Mouse (Mus musculus) stomach, embryonic 16.5 days (tissue): ENCODE data around the gene Hoxb2. TPM values are rescaled to one million over a fixed set of nuclear protein-coding genes. Genes with fewer than 3 reads are reported as not detected.

Experiments
- ATAC-seq: fragments of 200-750 bp; cut with Nextera tagmentation; 2 replicates; pipeline ENCODE4 v1.8.0; 2017; ENCODE audit warnings: moderate number of reproducible peaks, moderate TSS enrichment; ENCODE audit not compliant: insufficient read depth, low FRiP score
- H3K27ac ChIP-seq: fragments of 300-500 bp; sonication (generic); 2 replicates; pipeline ENCODE4 v1.5.1; 2014; ENCODE audit warnings: low read length
- H3K27me3 ChIP-seq: fragments of 300-500 bp; sonication (generic); 2 replicates; pipeline ENCODE4 v1.6.1; 2014; ENCODE audit warnings: low read length, control low read depth, mixed read lengths; ENCODE audit not compliant: control insufficient read depth, insufficient read depth
- H3K36me3 ChIP-seq: fragments of 300-500 bp; sonication (generic); 2 replicates; pipeline ENCODE4 v1.6.1; 2014; ENCODE audit warnings: low read length; ENCODE audit not compliant: control insufficient read depth, insufficient read depth
- H3K4me1 ChIP-seq: fragments of 300-500 bp; sonication (generic); 2 replicates; pipeline ENCODE4 v1.6.1; 2014; ENCODE audit warnings: low read length, control low read depth, mixed read lengths; ENCODE audit not compliant: control insufficient read depth, insufficient read depth
- H3K4me2 ChIP-seq: fragments of 300-500 bp; sonication (generic); 2 replicates; pipeline ENCODE4 v1.6.1; 2014; ENCODE audit warnings: low read depth, low read length, mixed read lengths
- H3K4me3 ChIP-seq: fragments of 300-500 bp; sonication (generic); replicated peaks from 2 replicates; pipeline ENCODE4 v1.5.1; 2014; ENCODE audit warnings: mild to moderate bottlenecking, low read length
- H3K9ac ChIP-seq: fragments of 300-500 bp; sonication (generic); 2 replicates; pipeline ENCODE4 v1.6.1; 2014; ENCODE audit warnings: low read length
- H3K9me3 ChIP-seq: fragments of 300-500 bp; sonication (generic); replicated peaks from 2 replicates; pipeline ENCODE4 v1.6.1; 2016; ENCODE audit warnings: low read length, control low read depth; ENCODE audit not compliant: control insufficient read depth
- WGBS: fragments of 180-500 bp; shearing (Covaris S2); extraction: QIAGEN DNeasy Blood & Tissue Kit; methylation state at CpG from one replicate; pipeline ENCODE4 v1.1.7; 2014; 5-methylcytosine and 5-hydroxymethylcytosine counted together
- polyA plus RNA-seq: library from polyadenylated mRNA; unstranded; fragments of >200 nt; fragmentation: Nextera tagmentation; extraction: Ambion mirVana; gene quantifications from 2 replicates; pipeline ENCODE4 v1.2.1, GENCODE M21; 2015

Gene Hoxb2
- polyA plus RNA-seq, 1 experiment from 2014 or later = 11.5 TPM

- WGBS = 20% methylated on average over 12 of the region's 12 CpGs
- ATAC-seq = no peak
- Histone ChIP-seq H3K4me3 (peak overlapping the region; percentile 42), H3K36me3 (no peaks in the 10 kb centered on the region), H3K9ac (peak overlapping the region; percentile 73), H3K27me3 (no peaks in the 10 kb centered on the region; the same call in 1 of the 2 replicates), H3K27ac (peak overlapping the region; percentile 88), H3K4me2 (peak overlapping the region; percentile 87), H3K9me3 (no peaks in the 10 kb centered on the region), H3K4me1 (peaks cover 9% of the 10 kb centered on the region; the same call in 1 of the 2 replicates)
Measured at GRCm38 (mm10) chr11:96313806-96314428, 36.4 kb upstream of the Hoxb2 start.

- no peaks in the 10 kb centered on the region for H3K36me3 ChIP-seq
- H3K4me3 ChIP-seq = peak overlapping the region; percentile 42
- H3K4me2 ChIP-seq = peak overlapping the region; percentile 87
- WGBS = 6% methylated on average over 34 of the region's 34 CpGs
- ATAC-seq = no peak
- no peaks in the 10 kb centered on the region for H3K9me3 ChIP-seq
- H3K27me3 ChIP-seq = no peaks in the 10 kb centered on the region; the same call in 1 of the 2 replicates
- peaks cover 9% of the 10 kb centered on the region; the same call in 1 of the 2 replicates for H3K4me1 ChIP-seq
- H3K27ac ChIP-seq = peak overlapping the region; percentile 88
- H3K9ac ChIP-seq = peak overlapping the region; percentile 73
Measured at GRCm38 (mm10) chr11:96314671-96315343, 35.5 kb upstream of the Hoxb2 start.

- 28% methylated on average over 5 of the region's 5 CpGs for WGBS
- Histone ChIP-seq H3K4me2 (peak overlapping the region; percentile 87), H3K27me3 (no peaks in the 10 kb centered on the region; the same call in 1 of the 2 replicates), H3K4me3 (peak overlapping the region; percentile 42), H3K9me3 (no peaks in the 10 kb centered on the region), H3K27ac (peak overlapping the region; percentile 88), H3K36me3 (no peaks in the 10 kb centered on the region), H3K4me1 (peaks cover 9% of the 10 kb centered on the region; the same call in 1 of the 2 replicates), H3K9ac (peak overlapping the region; percentile 73)
- no peak for ATAC-seq
Measured at GRCm38 (mm10) chr11:96315344-96315681, 35.0 kb upstream of the Hoxb2 start.

- no peaks in the 10 kb centered on the region for H3K36me3 ChIP-seq
- no peaks in the 10 kb centered on the region; the same call in 1 of the 2 replicates for H3K27me3 ChIP-seq
- ATAC-seq = no peak
- 13% methylated on average over 18 of the region's 18 CpGs for WGBS
- H3K27ac ChIP-seq = peak overlapping the region; percentile 88; the same call in 1 of the 2 replicates
- peaks cover 6% of the 10 kb centered on the region; the same call in 1 of the 2 replicates for H3K4me1 ChIP-seq
- H3K4me3 ChIP-seq = peak overlapping the region; percentile 63
- H3K9me3 ChIP-seq = no peaks in the 10 kb centered on the region
- H3K4me2 ChIP-seq = peak overlapping the region; percentile 87
- peak overlapping the region; percentile 88 for H3K9ac ChIP-seq
Measured at GRCm38 (mm10) chr11:96316696-96317607, 33.4 kb upstream of the Hoxb2 start.

GRCm38 (mm10) chr11:96317608-96318367, 32.5 kb upstream of the Hoxb2 start, which contains the start of gene Hoxb4:
Gene Hoxb4, plus strand, starts transcription at chr11:96318267.
- Histone ChIP-seq H3K27me3 (no peaks in the 10 kb centered on the region; the same call in 1 of the 2 replicates), H3K27ac (peak within 1 kb of the TSS; percentile 98), H3K36me3 (no peaks in the 10 kb centered on the region), H3K4me3 (peak within 1 kb of the TSS; percentile 63), H3K4me1 (peaks cover 5% of the 10 kb centered on the region; the same call in 1 of the 2 replicates), H3K4me2 (peak within 1 kb of the TSS; percentile 87), H3K9ac (peak within 1 kb of the TSS; percentile 88), H3K9me3 (no peaks in the 10 kb centered on the region)
- WGBS = 7% methylated on average over 28 of the region's 28 CpGs
- ATAC-seq = no peak

- WGBS = under 1% methylated on average over 45 of the region's 45 CpGs
- peak overlapping the region; percentile 87 for H3K4me2 ChIP-seq
- peak; percentile 78 for ATAC-seq
- H3K36me3 ChIP-seq = no peaks in the 10 kb centered on the region
- peak overlapping the region; percentile 98 for H3K27ac ChIP-seq
- 0 out of 2 replicates have a peak, but pooled peaks cover 3% of the 10 kb centered on the region for H3K4me1 ChIP-seq
- H3K9ac ChIP-seq = peak overlapping the region; percentile 88
- no peaks in the 10 kb centered on the region for H3K9me3 ChIP-seq
- no peaks in the 10 kb centered on the region; the same call in 1 of the 2 replicates for H3K27me3 ChIP-seq
- peak overlapping the region; percentile 63 for H3K4me3 ChIP-seq
Measured at GRCm38 (mm10) chr11:96318368-96319070, 31.8 kb upstream of the Hoxb2 start.

GRCm38 (mm10) chr11:96319071-96319902, 31.0 kb upstream of the Hoxb2 start:
- WGBS = under 1% methylated on average over 34 of the region's 34 CpGs
- H3K27me3 ChIP-seq = no peaks in the 10 kb centered on the region; the same call in 1 of the 2 replicates
- no peaks in the 10 kb centered on the region for H3K36me3 ChIP-seq
- ATAC-seq = peak; percentile 32; the same call in 1 of the 2 replicates
- H3K4me2 ChIP-seq = peak overlapping the region; percentile 65
- H3K9ac ChIP-seq = peak overlapping the region; percentile 88
- peak overlapping the region; percentile 63 for H3K4me3 ChIP-seq
- H3K27ac ChIP-seq = peak overlapping the region; percentile 98
- no peaks in the 10 kb centered on the region for H3K9me3 ChIP-seq
- H3K4me1 ChIP-seq = 0 out of 2 replicates have a peak, but pooled peaks cover 3% of the 10 kb centered on the region
